Mouse (Mus musculus) E14TG2a.4 (cell line): ENCODE measurements around the gene Mettl26.

ENCODE experiments used
- CTCF ChIP-seq: conservative IDR thresholded peaks from 2 replicates; pipeline ENCODE4 v1.5.1; 2014; ENCODE audit warnings: low read length
- POU5F1 ChIP-seq: IDR thresholded peaks from 2 replicates; pipeline ENCODE4 v1.6.1; 2014; ENCODE audit warnings: low read length, borderline replicate concordance

DNA sequence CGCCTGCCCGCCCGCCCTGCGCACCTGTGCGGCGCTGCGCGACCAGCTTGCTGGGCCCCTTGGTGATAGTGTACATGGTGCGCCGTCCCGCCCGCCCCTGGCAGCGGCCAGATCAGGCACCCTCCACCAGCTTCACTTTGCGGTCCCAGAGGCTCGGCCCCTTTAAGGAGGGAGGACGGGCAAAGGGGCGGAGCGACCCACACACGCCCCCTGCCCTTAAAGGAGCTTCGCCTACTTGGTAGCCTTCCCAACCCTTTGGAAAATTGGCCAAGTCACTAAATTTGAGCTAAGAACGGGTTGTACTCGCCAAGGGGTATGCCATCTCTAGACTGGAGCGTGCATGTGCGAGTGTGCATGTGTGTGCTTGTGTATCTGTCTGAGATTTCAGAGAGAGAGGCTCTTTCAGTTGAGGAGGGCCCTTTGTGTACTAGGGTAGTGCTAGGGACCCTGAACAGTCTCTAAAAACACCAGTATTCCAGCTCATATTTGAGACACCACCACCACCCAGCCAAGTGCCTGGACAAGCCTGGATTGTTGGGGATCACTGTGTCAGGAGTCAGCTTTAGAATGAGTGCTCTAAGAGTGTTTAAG, 6.2 kb upstream of the Mettl26 start, which contains the start of gene Mcrip2:
- no peak for TF ChIP-seq CTCF
- no peak for TF ChIP-seq POU5F1
